Mouse (Mus musculus) granulocyte monocyte progenitor cell, adult 5-6 weeks (primary cell): ENCODE results near the gene Fndc7. TPM values are rescaled to one million over a fixed set of nuclear protein-coding genes. Genes with fewer than 3 reads are reported as not detected.

Experiments
- ATAC-seq: replicated peaks from 2 replicates; pipeline ENCODE4 v1.8.0; 2016; ENCODE audit warnings: mild to moderate bottlenecking, moderate TSS enrichment, inconsistent platforms; ENCODE audit not compliant: poor library complexity, severe bottlenecking
- total RNA-seq, 2 experiments: library from RNA; stranded (forward) in 1 of 2; stranded (reverse) in 1 of 2; fragments of 200-712, 200-1000 nt in 1 of 2; fragments of >200 nt in 1 of 2; fragmentation: Nextera tagmentation in 1 of 2; gene quantifications; 2 replicates each; pipeline ENCODE4 v1.2.3; 2014 to 2017

Gene Fndc7
- total RNA-seq (2014; fragmentation: Nextera tagmentation) (0.21 TPM in 1 of 2 replicates, not detected in the other), total RNA-seq (2017) (0.05 TPM in 1 of 2 replicates, not detected in the other)

DNA sequence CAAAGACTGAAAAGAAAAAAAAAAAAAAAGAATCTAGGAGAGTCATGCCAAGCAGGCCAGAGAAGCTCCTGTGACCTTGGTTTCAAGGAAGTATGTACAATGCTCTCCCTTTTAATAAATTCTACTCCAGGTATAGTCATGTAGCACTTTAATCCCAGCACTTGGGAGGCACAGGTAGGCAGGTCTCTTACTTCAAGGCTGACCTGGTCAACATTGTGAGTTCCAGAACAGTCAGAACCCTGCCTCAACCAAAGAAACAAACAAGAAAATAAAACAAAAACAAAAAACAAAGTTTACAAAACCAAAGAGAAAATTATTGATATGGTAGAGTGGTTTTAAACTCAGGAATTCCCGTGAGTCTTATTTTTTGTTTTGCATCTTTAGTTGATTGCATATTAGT lies at the start of gene Fndc7:
Gene Fndc7, minus strand, starts transcription at position 101 of the 400 bp plus-strand sequence.
- ATAC-seq: no peak

DNA sequence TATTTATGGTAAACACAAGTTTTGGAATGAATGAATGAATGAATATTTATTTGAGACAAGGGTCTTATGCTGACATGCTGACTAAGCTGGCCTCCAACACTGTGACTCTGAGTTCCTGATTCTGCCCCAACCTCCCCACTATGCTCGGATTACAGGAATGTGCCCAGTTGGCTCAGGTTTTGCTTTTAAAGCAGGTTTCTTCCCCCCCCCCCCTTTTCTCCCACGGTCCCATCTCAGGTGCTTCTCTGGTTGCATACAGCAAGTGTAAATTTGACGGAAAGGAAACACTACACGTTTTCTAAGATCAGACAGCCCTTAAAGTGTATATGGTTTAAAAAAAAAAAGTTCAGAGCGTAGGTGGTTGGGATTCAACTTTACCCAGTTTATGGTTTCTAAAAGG lies 49.8 kb upstream of the Fndc7 start, which contains the start of gene Henmt1:
Gene Henmt1, plus strand, starts transcription at position 301 of the 400 bp plus-strand sequence.
- ATAC-seq: no peak

DNA sequence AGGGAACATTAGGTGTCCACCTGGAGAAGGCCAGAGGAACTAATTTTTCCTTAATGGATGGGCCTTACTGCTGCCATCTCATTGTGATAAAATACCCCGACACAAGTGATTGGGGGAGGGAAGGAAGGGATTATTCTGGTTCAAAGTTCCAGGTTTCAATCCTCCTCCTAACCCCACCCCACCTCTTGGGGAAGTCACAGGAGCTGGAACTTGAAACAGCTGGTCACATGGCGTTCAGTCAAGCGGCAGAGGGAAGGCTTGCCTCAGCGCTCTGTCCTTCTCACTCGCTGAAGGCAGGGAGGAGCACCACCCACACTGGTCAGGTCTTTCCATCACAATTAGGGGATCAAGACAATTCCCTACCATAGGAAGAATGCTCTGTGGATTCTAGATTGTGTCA lies 48.9 kb upstream of the Fndc7 start:
- ATAC-seq: no peak

DNA sequence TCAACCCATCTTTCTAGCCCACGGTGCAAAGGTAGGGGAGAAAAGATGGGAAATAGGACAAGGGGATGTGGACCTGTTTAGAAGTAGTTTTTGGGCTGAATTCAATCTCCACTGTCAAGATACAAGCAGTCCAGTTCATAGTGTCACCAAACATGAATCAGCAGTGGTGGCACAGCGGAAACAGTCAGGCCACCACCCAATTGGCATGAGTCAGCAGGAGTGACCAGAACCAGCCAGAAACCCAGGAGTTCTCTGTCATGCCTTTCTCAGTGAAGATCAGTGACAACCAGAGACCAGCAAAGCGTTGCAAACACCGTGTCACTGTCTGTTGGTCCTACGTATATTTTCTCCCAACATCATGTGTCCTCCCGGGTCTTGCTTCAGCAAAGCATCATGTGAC lies 43.7 kb upstream of the Fndc7 start:
- ATAC-seq: no peak

DNA sequence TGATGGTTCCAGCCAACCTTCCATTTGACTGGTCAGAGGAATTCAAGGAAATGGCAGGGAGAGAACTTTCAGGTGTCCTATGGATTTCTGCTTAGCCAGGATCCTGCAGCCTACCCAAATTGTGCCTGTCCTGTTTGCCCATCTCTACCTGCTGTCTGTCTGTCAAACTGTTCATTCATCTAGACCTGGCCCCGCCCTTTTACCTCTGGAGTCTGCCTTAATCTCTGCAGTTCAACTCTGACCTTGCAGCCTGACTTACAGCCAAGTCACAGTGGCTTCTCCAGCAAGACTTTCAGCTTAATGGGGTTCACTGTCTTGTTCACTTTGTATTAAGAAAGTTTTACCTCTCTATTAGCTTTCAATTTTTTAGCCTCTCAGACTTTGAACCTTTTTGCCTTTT lies 36.5 kb upstream of the Fndc7 start:
- ATAC-seq: no peak

DNA sequence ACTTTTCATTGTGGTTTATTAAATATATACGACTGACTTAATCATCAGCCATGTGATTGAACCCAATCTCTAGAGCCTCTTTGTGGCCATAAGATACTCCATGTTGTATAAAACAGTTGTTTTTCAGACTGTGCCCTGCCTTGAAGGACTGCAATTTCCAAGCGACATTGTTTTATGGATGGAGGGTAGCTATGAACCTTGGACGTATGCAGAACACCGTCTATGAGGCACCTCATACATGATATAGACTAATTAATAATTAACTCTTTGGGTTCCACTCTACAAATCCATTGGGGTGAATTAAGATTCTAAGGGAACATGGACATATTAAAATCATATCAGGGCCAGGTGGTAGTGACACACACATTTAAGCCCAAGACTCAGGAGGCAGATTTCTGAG lies 35.9 kb upstream of the Fndc7 start:
- ATAC-seq: no peak

DNA sequence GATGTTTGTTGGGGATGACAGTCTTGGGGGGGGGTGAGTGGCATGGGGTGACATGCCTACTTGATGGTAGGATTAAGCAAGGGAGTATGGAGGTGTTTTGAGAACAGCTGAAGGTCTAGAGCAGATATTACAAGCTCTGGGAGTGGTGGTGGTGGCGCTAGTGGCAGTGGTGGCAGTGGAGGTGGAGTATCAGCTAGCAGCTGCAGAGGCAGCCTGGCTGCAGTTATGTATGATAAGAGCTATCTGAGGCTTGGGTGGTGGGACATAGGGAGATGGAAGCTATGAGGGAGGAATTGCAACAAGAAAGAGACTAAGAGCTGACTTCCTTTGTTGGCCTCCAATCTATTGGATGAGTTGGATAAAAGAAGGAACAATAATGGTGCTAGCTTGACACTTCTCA lies 32.0 kb upstream of the Fndc7 start:
- no peak for ATAC-seq

DNA sequence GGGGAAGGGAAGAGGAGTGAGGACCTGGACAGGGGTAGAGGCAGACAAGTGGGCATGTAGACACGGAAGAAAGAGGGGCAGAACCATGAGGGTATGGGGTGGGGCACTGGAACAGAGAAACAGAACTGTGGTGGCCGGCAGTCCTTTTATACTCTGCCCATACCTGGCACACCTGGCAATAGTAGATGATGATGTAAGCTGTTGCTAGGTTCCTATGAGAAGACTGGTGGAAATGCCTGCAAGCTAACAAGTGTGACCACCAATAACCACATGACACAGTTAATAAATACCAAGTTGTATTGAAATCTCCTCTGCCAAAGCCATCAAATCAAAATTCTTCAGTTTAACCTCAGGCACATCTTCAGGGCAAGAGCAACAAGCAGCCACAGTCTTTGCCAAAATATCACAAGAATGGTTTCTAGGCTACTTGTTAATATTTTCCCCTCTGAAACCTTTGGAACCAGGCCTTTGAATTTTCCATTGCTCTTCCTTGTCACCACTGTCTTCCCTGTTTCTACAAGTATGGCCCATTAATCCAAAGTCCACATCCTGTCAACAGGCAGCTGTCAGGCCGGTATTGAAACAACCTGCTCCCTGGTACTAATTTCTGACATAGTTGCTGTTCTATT lies 30.7 kb upstream of the Fndc7 start:
- ATAC-seq: no peak

DNA sequence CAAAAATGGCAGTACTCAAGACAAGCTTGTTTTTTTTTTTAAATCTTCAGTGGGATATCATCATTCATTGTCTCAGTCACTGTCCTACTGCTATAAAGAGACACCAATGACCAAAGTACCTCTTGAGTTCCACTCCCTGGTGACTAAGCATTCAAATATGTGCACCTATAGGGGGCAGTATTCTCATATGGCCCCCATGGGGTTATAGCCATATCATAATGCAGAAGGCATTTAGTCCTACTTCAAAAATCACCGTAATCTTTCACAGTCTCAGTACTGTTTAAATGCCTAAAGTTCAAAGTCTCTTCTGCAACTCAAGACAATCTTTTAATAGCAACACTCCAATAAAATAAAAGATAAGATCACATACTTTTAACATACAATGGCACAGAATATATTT lies 29.0 kb upstream of the Fndc7 start:
- no peak for ATAC-seq

DNA sequence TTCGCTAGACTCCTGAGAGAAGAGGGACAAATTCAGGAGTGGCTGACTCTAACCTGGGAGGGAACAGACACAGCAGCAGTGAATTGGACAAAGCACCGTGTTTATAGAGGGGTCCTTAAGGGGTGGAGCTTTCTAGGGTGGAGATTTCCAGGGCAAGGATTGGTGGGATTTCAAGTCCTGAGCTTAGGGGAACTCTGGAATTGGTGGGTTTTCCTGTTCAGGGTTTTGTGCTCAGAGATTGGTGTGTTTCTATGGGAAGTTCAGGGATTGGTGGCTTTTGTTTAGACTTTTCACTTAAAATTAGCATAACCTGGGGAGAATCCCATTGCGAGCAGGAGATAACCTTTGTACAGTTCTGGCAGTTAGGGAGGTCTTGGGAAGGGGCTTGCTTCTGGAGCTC lies 28.2 kb upstream of the Fndc7 start:
- ATAC-seq: no peak

DNA sequence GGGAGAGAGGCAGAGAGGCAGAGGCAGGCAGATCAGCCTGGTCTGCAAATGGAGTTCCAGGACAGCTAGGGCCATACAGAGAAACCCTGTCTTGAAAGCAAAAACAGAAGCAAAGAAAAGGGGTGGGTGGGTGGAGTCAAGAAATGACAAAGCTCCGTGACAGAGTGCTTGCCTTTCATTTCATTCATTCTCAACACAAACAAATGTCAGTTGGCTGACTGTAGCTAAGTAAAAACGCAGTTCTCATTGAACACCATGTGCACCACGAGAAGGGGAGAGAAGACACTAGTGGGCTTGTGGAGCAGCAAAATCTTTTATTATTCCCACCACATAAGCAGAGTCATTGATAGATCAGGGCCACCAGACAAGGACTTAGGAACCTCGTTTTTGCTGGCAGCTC lies 27.0 kb upstream of the Fndc7 start:
- ATAC-seq: no peak

DNA sequence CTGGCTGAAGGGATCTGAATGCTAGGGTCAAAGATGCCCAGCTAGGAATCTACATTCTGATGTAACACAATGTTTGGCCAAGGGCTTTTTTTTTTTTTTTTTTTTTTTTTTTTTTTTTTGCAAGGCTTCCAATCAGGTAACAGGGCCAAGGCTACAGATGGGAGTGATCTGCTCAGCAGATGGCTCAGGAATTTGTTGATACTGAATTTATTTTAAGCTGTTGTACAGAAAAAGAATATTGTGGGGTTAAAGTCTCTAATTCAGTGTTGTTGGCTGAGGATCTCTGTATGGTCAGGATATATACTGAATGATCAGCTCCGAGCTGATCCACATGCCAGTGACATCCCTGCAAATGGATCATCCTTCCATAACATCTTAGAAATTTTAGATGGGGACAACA lies 26.2 kb upstream of the Fndc7 start:
- ATAC-seq: no peak

DNA sequence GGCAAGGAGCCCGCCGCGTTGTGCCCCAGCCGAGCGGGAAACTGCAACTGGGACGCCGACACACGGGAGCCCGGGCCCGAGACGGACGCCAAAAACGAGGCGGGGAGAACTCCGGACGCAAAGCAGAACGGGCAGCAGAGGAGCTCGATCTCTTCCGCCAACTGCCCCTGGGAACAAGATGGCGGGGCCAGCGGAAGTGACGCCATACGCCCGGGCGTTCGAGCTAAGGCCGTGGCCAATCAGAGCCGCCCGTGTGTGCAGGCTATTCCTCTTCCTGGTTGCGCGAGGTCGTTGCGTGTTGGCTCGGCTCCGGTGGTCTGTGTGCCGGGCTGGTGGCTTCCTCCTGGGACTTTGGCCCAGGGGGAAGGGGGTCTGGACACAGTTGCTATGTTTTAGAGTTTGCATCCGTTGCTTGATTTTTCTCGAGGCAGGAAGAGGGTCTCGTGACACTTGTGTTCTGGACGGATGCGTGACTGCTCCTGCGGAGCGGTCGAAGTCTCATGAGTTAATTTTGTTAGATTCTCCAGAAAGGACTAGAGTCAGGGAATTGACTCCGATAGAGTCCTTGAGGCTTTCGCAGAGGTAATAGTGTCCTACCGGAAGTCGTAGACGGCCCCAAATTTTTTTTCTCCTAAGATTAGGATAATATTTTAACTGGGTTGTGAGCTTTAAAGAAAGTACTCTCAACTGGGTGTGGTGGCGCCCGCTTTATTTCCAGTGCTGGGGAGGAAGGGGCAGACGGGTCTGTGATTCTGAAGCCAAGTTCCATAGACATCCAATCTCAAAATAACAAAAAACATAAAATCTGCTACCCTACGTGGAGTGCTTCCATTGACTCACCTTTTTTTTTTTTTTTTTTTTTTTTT lies 22.0 kb upstream of the Fndc7 start, which contains the start of gene Prpf38b:
Gene Prpf38b, minus strand, starts transcription at position 180 of the 866 bp plus-strand sequence.
- peak; percentile 91 for ATAC-seq

DNA sequence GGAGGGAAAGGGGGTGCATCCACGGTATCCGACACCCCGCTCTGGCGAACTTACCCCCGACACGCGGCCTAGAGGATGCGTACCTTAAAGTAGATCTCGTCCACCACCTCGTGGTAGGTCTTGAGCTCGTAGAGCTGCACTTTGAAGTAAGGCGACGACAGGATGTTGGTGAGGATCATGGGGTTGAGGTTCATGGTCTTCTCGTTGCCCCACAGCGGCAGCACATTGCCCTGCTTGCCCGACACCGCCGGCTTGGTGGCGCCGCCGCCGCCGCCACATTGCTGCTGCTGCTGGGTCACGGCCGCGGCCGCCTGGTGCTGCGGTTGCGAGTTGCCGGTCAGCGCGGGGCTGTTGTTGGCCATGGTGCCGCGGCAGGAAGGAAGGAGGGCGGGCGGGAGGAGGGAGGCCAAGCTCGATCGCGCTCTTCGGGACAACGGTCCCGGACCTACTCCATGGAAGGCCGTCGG lies 21.3 kb upstream of the Fndc7 start:
- peak; percentile 66 for ATAC-seq

DNA sequence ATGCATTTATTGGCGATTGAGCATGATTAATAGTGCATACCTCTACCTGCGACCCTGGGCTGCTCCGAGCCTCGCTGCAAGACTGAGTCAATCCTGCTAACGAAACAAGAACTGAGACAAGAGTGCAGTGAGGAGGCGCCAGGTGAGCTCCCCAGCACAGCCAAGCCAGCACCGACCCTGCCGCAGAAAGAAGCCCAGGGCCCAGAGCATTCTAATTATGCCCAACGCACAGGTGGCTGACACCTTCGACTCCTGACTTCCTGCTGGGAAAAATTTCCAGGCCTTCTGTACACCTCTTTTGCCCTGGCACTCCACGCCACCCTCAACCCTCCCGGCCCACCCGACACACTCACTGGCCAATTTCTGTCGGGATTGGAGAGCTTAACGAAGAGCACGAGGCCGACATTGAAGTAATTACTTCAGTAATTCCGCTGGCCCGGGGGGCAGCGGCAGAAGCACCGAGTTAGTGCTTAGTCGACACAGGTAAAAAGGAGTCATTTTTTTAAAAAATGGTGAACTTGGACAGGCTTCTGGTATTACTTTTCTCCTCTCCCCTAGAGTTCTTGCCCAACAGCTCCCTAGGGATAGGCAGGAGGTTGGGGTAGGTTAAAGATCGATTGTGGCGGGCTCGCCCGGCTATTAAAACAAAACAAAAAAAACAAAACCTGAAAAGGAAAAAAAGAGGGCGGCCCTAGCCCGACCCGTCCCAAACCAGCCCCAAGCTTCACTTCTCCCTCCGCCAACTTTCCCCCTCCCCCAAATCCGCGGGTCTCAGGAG lies 20.7 kb upstream of the Fndc7 start:
- ATAC-seq: no peak

DNA sequence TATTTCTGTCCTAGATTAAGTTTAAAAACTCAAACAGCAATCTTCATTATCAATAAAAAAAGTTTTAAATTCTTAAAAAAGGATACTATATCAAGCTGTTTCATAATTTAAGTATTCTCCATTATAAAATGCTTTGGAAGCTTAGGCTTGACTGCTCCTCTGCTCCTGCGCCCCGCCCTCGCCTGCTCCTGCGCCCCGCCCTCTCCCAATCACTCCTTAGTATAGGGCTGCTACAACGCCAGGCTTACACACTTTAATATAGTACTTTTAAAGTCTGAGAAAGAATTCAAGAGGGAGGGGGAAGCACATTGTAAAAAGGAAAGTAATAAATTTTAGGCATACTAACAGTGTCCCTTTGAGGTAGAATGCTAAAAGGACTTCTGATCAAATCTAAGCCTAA lies 13.1 kb upstream of the Fndc7 start:
- no peak for ATAC-seq

DNA sequence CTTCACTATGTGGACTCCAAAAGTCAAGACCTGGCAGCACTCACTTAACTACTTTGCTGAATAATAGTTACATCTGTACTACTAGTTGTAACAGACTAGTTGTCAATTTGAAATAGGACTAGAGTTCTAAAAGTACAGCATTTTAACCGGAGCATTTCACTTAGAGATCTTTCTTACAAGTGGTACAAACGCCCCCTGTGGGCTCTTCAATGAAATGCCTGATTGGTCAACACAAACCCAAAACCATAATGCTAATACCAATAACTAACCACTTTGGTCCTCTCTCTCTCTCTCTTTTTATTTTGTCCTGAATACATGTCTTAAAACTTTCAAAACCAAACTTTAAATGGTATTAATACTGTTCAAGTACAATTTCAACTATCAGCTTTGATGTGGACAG lies 12.2 kb upstream of the Fndc7 start:
- ATAC-seq: 0 out of 2 replicates have a peak, but pooled peaks have one; percentile 26

DNA sequence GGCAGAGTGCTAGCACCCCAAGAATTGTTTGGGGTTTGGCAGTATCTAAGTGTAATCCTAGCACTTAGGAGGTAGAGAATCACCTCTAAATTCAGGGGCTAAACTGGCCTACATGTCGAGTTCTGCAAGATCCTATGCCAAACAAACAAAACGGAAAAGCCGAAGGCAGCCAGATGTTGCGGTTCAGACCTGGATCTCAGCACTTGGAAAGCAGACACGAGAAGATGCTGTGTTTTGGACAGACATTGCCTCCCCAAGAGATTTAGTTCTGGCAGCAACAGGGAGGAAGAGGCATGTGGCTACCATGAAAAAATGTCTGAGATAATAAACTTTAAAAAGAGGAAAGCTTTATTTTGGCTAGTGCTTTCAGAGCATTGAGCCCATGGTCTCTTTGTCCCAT lies 10.9 kb upstream of the Fndc7 start:
- no peak for ATAC-seq

DNA sequence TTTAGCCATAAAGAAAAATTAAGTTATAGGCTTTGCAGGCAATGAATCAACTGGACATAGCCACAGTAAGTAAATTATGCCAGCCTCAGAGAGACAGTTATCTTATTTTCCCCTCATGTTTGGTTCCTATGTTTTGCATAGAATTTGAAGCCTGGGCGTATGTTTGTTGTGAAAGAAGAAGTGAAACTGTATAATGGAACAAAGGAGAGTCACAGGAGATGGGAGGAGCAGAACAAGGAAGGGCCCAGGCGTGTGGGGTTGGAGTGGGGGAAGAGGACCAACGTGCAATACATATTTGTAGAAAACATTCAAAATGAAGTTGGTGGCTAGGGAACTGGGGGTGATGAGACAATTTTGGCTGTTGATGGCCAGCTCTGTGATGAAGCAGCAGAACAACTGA lies 10.3 kb upstream of the Fndc7 start:
- peak; percentile 95 for ATAC-seq

DNA sequence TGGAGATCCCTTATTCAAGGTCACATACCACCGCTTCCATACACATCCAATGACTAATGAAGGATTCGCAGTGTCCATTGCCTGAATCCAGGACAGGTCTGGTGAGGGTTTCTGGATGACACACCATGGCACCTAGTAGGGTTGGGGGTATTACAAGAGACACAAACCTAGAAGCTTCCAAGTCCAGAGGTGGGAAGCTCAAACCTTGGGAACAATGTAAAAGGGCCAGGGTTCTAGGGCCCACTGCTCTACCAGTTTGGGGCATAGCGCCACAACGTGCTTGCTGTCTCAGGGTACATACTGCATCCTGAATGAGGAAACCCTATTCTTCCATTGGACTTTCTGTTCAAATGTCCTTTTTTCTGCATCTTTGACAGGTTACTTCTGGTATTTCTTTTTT lies 8.8 kb upstream of the Fndc7 start:
- ATAC-seq: no peak

DNA sequence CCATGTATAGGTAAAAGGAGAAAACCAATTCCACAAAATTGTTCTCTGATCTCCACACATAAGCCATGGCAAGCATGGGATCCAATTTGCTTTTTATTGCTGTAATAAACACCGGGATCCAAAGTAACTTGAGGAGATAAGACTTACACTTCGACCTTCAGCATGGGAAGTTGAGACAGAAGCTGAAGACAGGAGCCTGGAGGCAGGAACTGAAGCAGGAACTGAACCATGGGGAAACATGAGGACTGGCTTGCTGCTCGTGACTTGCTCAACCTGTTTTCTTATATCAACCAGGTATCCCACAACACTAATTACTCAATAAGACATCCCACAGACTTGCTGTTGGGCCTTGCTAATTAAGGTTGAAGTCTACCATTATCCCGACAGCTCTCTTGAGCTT lies 3.1 kb upstream of the Fndc7 start:
- ATAC-seq: peak; percentile 37
